Mouse (Mus musculus) fibroblast of lung, adult 2 months (primary cell): ENCODE data around the gene Nek10.
"Not testable (repeated sequence)": the region's sequence is repeated elsewhere in the genome, so short reads cannot be mapped to it uniquely, and the experiment has no call there.

Experiments
- DNase-seq: peaks from one replicate; pipeline ENCODE4 v3.0.0-alpha.2; 2011; ENCODE audit warnings: low read depth

Nek10 gene

DNA sequence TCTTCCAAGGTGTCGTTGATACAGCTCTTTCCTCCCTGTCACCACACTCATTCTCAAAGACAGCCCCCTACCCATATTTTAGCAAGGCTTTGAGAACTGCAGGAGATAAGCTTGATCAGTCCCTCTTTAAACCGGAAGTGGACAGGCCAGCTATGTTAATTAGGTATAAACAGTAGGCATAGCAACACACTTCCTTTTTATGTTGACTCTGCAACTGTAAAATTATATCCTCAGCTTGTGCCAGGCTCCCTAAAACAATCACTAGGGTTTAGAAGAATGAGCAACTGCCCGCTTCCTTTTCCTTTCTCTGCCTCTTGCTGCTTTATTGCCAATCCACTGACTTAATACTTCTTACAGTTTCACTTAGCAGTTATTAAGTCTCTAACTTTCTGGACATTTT lies 67.2 kb downstream of the Nek10 start:
- no peak for DNase-seq

DNA sequence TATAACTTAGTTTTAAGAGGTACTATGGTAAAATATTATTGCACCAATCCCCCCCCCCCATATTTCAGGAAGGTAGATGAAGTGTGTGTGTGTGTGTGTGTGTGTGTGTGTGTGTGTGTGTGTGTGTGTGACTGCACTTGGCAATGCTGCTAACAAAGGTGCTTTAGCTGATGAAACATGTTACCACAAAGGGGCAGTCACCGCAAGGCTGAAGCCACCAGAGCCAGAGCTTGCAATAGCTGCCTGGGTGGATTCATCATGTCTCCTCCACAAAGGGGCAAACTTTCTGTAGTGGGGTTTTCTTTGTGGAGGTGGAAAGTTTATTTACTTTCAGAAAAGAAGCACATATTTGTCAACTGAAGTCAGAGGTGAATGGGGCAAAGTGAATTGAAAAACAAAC lies 67.9 kb downstream of the Nek10 start:
- DNase-seq = no peak

DNA sequence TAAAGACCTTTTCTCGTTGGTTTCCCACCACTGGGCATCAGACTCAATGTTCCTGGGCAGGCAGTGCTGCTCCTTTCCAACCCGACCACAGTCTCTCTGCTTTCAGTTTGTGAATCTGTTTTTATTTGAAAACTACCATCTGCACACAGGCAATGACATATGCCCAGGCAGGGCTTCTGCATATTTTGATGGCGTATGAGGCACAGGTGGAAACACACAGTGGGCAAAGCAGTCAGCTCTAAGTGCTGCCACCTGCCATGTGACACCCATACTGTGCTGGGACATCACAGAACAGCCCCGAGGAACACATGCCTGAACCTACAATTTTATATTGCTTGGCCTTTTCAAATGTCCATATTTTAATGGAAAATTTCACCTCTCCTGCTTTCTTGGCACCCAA lies 68.5 kb downstream of the Nek10 start:
- no peak for DNase-seq

DNA sequence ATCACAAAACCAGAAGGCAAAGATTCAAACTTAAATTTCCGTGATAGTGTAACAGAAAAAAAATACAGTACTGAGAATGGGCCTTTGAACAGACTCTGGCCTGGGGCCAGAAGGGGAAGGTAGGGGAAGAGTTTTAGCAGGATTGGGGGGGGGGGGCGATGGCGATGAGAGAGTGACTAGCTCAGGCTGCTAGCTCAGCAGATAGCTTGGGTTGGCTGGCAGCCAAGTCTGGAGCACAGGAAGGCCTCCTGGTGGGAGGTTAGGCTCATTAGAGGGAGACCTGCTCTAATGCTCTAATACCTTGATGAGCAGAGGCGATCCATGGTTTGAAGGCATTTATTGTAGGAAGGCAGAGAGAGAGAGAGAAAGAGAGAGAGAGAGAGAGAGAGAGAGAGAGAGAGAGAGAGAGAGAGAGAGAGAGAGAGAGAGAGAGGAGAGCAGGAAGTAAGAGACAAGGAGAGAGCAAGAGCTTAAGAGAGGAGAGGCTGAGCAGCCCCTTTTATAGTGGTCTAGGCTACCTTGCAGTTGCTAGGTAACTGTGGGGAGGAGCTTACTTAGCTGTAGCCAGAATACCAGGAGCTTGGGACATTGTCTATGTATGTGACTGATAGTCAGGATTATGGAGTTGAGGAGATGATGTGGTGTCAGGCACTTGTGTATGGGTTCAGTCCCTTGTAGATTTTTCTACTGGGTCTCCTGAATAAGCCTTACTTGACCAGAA lies 90.9 kb downstream of the Nek10 start:
- DNase-seq = no peak

DNA sequence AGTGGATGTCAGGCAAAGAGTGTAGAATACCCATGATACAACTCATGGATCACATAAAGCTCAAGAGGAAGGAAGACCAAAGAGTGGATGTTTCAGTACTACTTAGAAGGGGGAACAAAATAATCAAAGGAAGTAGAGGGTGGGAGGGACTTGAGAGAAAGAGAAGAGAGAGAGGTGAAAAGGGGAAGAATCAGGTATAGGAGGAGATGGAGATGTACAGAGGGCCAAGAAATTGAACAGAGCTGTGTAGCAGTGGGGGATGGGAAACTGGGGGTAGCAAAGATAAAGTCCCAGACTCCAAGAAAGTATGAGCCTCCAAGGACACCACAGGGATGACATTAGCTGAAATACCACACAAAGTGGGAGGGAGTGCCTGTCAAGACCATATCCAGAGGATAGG lies 91.6 kb downstream of the Nek10 start:
- no peak for DNase-seq

DNA sequence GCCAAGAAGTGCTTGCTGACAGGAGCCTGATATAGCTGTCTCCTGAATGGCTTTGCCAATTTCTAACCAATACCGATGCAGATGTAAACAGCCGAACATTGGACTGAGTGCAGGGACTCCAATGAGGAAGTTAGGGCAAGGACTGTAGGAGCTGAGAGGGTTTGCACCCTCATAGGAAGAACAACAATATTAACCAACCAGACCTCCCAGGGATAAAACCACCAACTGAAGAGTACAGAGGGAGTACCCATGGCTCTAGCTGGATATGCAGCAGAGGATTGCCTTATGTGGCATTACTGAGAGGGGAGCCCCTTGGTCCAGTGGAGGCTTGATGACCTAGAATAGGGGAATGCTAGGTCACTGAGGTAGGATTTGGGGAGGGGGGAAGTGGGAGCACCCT lies 92.1 kb downstream of the Nek10 start:
- no peak for DNase-seq

DNA sequence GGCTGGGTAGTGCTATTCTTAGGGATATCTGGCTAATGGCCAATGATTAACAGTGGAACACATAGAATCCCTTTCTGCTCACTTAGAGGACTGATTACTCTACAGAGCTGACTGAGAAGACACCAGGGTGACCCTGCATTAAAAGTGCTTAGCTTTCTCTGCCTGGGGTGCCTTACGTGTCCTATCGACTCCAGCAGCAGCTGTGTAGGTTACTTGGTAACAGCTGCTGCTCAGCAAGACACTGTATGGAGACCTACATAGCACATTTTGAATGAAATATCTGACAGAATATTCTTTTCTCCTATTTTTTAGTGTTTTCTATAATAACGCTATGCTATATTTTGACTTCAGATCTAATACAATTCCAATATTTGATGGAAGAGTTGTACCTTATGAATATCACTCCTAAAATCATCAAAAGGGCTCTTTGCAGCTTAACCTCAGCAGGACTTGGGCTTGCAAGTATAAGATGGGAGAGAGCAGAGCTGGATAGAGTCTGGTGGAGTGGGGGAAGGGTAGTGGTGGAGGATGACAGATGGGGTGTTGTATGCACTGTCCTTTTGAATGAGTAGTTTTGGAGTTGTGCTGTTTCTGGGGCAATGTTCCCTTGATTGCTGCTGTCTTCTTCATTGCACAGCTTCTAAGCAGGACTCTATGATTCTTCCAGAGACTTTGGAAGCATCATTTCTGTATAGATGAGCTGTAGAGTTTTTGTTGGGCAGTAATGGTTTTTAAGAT lies 93.4 kb downstream of the Nek10 start:
- no peak for DNase-seq

DNA sequence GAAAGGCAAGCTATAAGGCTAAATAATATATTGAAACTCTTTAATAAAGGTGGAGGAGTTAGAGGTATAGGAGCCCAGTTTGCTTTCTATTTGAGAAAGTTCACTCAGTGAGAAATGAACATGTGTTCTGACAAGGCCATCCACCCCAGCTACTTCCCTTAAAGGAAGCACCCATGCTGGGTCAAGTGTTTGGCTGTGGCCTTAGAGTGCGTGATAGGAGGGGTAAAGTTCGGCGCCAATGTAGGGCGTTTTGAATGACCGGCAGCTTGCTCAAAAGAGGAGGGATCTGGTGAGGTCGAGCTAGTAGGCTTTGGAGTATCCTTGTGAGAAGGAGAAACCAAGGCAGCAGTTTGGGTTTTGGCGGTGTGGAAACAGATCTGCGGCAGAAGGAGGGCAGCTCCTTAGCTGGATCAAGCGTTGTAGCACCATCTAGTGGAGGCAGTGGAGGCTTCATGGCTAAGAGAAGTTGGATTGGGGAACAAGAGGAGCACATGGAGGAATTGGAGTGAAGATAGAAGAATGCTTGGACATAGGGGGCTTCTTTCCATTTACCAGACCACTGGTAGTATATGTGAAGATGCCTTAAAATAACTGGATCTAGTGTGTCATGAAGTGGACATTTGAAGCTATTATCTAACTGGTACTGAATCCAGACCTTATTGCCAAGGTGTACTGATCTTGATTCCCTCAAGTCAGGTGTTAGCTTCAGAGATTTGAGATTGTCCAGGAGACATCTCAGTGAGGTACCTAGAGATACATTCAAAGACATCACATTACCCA lies 101.7 kb downstream of the Nek10 start:
- DNase-seq = peak; percentile 26

DNA sequence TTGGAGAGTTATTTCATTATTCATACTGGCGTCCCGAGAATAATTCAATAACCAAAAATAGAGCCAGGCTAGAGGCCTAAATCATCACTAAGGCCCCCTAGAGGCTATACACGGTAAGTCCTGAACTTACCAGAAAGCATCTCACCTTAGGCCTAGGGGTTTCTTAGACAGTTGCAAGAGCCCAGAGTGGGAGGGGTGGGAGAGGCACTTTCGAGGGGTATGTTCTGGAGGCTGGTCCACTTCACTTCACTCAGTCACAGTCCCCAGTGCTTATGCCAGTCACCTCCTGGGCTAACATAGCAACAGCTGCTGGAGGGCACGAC lies 102.3 kb downstream of the Nek10 start:
- DNase-seq = no peak

DNA sequence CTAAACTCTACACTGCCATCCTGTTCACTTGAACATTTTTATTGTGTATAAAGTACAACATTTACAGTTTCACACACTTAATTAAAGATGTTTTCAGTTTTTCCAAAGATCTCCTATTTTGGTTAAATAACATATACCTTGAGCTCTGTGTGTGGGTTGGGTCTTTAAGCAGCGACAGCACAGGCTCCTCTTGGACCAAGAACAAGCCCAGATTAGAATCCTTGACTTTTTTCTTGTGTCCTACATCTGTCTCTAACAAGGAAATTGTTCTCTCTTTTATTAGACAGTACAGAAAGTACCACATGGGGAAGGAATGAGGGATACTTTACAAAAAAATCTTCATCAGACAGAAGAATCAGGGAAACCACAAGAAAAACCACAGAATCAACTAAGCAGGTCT lies 122.4 kb downstream of the Nek10 start:
- DNase-seq = no peak

DNA sequence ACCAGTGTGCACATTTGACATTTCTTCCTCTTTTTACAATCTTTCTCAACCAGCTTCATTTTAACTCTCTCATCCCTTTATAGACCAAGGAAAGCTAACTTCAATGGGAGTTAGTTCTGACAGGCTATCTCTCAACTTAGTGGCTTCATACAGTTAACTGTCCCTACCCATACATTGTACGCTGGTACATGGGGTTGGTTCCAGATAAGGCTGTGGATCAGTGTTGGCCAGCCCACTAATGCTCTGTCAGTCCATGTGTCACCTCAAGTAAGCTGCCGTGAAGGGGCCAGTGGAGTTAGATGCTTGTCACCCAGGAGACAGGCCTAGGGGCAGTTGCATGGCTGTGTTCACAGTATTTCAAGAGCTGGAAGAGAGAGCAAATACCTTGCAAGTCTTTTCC lies 124.3 kb downstream of the Nek10 start:
- DNase-seq = no peak

DNA sequence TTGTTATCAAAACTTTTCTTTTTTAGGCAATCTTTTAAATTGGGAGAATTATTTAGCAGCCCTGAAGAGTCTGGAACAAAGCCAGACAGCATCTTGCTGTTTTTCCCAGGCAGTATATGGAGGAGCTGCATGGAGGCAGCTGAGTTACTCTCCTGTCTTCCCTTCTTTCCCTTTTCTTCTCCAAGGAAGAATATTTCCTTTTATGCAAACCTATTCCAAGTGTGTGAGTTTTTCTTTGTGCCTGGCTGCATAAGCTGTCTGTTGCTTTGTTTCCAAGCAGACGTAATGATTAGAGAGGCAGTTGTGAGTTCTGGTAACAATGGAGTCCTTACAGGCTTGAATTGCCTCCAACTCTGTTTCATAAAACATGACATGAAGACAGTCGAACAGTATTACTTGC lies 131.8 kb downstream of the Nek10 start:
- no peak for DNase-seq

DNA sequence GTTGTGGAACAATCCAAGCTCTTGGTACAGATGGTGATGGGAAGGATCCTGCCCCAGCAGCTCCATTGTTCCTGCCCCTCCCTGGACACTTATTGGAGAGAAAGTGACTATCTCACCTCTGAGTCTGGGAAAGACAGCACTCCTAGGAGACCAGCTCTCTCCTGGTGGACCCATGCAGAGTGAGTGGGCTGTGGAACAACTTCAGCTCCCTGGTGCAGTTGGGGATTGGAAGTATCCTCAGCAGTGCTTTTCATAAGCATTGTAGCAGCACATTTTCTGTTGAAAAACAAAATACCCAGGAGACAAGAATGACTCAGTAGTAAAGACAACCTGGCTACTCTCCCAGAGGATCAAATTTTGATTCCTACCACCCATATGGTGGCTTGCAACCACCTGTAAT lies 142.7 kb downstream of the Nek10 start:
- DNase-seq = no peak

DNA sequence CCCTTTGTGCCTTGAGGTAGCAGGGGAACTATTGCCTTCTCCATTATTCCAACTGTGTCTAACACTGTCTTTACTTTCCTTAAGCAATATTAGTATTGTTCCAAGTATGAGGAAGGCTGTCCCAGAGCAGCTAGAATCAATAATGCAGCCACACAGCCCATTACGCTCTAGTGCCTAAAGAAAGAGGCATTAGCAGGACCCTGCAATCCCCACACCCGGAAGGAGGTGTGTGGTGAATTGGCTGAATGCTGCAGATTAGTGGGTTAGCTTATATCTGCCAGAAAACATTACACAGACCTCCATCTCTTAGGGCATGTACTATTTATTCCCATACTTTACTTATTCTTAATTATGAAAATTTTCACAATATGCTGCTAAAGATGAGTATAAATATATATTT lies 145.8 kb downstream of the Nek10 start:
- no peak for DNase-seq

DNA sequence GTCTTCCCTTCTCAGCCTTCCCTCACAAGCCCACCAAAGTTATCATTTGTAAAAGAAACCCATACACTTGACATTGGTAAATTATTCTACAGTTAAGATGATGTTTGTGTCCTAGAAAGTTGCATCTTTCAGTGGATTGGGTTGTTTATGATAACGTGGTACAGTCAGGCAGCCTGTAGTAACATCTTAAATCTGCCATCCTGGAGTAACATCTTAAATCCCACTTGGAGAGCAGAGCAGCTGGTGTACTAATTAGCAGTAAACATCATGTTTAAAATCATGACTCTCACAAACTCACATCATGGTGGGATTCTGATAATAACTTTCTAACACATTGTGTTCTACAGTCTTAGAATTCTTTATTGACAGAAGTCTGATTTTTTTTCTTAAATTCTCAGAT lies 148.6 kb downstream of the Nek10 start:
- DNase-seq = no peak

DNA sequence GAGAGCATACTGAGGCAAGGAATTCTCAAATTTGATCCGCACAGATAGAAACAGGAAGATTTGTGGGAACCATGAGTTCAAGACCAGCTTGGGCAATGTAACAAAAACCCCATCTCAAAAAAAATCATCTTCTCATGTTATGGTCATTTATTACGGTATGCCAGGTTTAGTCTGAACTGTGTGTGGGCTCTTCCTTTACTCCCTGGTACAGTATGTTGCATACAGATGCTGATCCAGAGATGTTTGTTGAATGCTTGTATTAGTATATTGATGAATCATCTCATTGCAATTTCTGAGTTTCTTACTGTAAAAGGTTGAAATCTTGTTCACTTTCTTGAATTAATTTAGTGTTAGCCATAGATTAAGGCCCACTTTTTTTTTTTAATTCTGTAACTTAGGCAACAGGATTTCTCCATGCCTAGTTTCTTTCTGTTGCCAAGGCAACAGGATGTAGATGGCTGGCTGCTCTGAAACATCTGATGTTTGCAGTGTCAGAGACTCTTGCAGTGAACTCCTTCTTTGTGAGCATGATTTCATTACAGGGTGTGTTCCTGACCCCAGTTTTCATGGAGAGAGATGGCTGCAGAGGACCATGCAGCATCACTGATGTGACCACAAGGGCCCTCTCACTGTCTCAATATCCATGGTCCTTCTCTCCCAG lies 156.7 kb downstream of the Nek10 start:
- no peak for DNase-seq

DNA sequence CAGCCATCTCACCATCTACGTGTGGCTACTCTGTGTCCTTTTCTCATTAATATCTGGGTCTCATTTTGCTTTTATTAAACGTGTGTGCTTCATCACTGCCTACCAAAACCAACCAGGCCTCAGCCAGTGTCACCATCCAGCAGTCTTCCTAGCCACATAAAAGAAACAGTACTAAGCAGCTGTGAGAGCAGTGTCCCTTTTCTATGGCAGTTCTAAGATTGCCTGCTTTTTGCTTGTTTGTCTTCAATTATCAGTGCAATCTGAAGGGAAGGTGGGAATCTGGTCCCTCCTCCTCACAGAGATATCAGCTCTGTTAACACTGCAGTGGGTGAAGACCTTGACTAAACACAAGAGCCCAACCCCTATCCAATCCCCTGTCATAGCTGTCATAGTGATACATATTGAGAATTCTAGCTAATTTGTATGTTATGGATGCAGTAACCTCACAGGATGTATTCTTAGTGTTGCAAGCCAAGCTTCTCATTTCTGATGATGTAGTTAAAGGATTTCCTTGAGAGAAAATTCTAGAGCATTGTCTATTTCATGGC lies 157.3 kb downstream of the Nek10 start:
- no peak for DNase-seq

DNA sequence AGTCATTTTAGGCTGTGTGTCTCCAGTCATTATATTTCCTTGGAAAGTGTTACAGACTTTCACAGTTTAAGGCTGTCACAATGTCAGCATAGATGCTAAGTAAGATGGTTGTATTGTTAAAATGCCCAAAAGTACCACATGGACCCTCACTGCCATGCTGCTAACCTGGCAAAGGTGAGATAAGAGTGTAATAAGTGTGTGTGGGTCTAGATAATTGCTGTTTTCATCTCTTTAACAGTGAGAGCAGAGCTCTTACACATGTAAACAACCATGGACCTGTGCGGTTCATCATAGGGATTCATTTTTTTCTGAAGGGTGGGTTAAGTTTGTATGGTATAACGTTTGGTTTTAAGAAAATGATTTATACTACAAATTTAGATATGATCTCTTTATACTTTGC lies 167.4 kb downstream of the Nek10 start:
- no peak for DNase-seq

DNA sequence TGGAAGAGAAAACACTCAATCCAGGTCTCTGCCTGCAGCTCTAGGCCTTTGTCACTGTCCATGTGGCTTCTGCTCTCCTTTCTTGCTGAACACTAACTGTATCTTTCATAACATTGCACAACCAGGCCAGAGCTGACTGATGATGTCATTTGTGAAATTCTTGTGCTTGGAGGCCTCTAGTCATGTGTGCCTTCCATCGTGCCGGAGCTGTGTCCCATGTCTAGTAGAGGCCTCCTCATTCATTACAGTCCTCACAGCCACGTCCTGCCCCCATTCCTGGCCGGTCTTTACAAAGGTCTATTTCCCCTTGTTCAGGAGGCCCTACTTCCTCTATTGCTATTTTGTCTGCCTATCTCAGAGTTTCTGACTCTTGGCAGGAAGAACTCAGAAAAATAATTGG lies 167.8 kb downstream of the Nek10 start:
- DNase-seq = no peak

DNA sequence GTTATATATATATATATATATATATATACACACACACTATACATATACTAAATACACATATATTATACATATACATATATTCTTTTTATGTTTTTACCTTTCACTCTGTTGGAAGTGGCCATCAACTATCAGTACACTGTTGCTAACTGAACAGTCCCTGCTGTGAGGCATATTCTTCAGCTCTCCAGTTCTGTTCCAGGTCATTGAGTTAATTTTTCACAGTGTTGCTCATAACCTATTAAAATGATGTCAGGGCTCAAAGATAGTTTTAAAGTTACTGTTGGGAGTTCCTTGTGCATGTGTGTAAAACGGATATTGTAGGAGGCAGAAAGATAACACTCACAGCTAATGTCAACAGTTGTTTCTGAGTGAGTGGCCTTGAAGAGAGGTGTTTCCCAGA lies 170.9 kb downstream of the Nek10 start:
- DNase-seq = no peak

DNA sequence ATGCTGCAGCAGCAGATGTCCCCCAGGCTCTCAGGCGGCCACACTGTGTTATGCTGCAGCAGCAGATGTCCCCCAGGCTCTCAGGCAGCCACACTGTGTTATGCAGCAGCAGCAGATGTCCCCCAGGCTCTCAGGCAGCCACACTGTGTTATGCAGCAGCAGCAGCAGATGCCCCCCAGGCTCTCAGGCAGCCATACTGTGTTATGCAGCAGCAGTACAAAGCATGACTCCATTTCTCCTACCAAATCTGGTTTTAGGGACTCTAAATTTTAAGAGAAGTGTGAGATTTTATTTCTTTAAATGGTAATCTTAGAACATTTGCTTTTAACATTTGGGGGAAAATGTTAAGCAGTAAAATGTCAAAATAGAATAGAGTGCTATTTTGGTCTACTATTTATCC lies 180.9 kb downstream of the Nek10 start:
- not testable (repeated sequence) for DNase-seq
